Mouse (Mus musculus): ENCODE measurements around the gene Ctsa. TPM values are rescaled to one million over a fixed set of nuclear protein-coding genes. Genes with fewer than 3 reads are reported as not detected.
"Not testable (repeated sequence)": the region's sequence is repeated elsewhere in the genome, so short reads cannot be mapped to it uniquely, and the experiment has no call there.

Gene Ctsa
- polyA plus RNA-seq, 1 experiment: 200 TPM

GRCm38 (mm10) chr2:164791841-164792261, 40.8 kb upstream of the Ctsa start:
- no peaks in the 10 kb centered on the region for H3K4me1 ChIP-seq (ENCODE audit: control insufficient read depth, insufficient read depth, low read length)
- TF ChIP-seq CTCF (IDR thresholded peaks at IDR 0.05; ENCODE audit: extremely low read depth, insufficient read depth, low read length) (no peak), POLR2A (IDR thresholded peaks at IDR 0.05; ENCODE audit: extremely low read depth, insufficient read depth, low read length) (no peak)
- no peak overlapping the region for H3K4me3 ChIP-seq (ENCODE audit: insufficient read depth, low read length)
- no peak overlapping the region for H3K27ac ChIP-seq (ENCODE audit: insufficient read depth, low read length)

DNA sequence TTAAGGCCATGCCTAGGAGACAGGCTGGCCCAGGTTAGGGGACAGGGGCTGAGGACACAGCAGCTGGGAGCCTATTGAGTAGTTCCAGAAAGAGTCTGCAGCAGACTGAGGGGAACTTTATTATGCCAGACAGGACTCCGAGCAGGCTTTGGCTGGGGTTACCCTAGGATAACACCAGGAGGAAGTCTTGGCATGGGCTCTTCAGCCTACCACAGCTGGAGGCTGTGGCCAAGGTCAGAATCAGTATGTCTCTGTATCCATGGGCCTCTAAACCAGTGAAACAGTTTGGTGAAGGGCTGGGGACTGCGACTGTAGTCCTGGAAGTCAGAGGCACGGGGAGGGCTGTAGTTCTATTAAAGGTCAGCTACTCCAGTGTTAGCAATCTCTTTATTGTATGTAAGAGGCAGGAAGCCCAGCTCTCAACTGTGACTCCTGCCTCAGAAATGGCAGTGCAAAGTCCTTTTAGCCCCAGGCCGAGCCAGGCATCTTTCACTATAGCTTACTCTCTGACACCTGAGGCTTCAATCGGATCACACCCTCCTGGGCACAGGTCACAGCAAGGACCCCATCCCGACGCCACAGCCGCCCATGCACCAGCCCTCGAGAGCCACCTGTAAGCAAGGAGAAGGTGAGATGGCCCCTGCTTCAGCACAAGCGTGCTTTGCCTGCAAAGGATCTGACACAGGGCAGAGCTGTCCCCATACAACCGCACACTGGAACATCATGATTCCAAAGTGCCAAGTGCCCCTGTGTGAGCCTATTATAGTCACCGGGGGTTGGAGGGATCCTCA, 40.1 kb upstream of the Ctsa start:
- TF ChIP-seq POLR2A (IDR thresholded peaks at IDR 0.05; ENCODE audit: extremely low read depth, insufficient read depth, low read length): no peak
- no peak for TF ChIP-seq CTCF (IDR thresholded peaks at IDR 0.05; ENCODE audit: extremely low read depth, insufficient read depth, low read length)
- Histone ChIP-seq H3K27ac (ENCODE audit: insufficient read depth, low read length) (no peak overlapping the region), H3K4me3 (ENCODE audit: insufficient read depth, low read length) (no peak overlapping the region), H3K4me1 (ENCODE audit: control insufficient read depth, insufficient read depth, low read length) (no peaks in the 10 kb centered on the region)

- H3K4me1 ChIP-seq (ENCODE audit: control insufficient read depth, insufficient read depth, low read length): no peaks in the 10 kb centered on the region
- TF ChIP-seq POLR2A (IDR thresholded peaks at IDR 0.05; ENCODE audit: extremely low read depth, insufficient read depth, low read length) (no peak), CTCF (IDR thresholded peaks at IDR 0.05; ENCODE audit: extremely low read depth, insufficient read depth, low read length) (peak; percentile 58)
- H3K4me3 ChIP-seq (ENCODE audit: insufficient read depth, low read length): no peak overlapping the region
- H3K27ac ChIP-seq (ENCODE audit: insufficient read depth, low read length): no peak overlapping the region
These were observed 39.4 kb upstream of the Ctsa start for GRCm38 (mm10) chr2:164793236-164793635.

DNA sequence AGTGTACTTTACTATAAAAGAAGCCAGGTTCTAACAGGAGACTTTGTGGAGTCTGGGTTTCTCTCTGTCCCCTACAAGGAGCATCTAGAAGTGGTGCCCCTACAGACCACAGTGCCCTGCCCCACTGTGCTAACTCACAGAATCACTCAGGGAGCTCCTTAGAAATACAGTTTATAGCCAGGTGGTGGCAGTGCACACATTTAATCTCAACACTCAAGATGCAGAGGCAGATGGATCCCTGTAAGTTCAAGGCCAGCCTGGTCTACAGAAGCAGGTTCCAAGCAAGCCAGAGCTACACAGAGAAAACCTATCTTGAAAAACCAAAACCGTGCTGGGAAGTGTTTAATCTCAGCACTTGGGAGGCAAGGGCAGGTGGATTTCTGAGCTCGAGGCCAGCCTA, 38.9 kb upstream of the Ctsa start:
- Histone ChIP-seq H3K4me3 (ENCODE audit: insufficient read depth, low read length) (no peak overlapping the region), H3K4me1 (ENCODE audit: control insufficient read depth, insufficient read depth, low read length) (no peaks in the 10 kb centered on the region), H3K27ac (ENCODE audit: insufficient read depth, low read length) (no peak overlapping the region)
- TF ChIP-seq CTCF (IDR thresholded peaks at IDR 0.05; ENCODE audit: extremely low read depth, insufficient read depth, low read length): 0 out of 2 replicates have a peak, but pooled peaks have one; percentile 8
- no peak for TF ChIP-seq POLR2A (IDR thresholded peaks at IDR 0.05; ENCODE audit: extremely low read depth, insufficient read depth, low read length)

GRCm38 (mm10) chr2:164794293-164794692, 38.4 kb upstream of the Ctsa start:
- H3K4me1 ChIP-seq (ENCODE audit: control insufficient read depth, insufficient read depth, low read length): no peaks in the 10 kb centered on the region
- H3K27ac ChIP-seq (ENCODE audit: insufficient read depth, low read length): no peak overlapping the region
- TF ChIP-seq POLR2A (IDR thresholded peaks at IDR 0.05; ENCODE audit: extremely low read depth, insufficient read depth, low read length) (no peak), CTCF (IDR thresholded peaks at IDR 0.05; ENCODE audit: extremely low read depth, insufficient read depth, low read length) (peak; percentile 88)
- no peak overlapping the region for H3K4me3 ChIP-seq (ENCODE audit: insufficient read depth, low read length)

- no peak overlapping the region for H3K27ac ChIP-seq (ENCODE audit: insufficient read depth, low read length)
- no peak for TF ChIP-seq POLR2A (IDR thresholded peaks at IDR 0.05; ENCODE audit: extremely low read depth, insufficient read depth, low read length)
- TF ChIP-seq CTCF (IDR thresholded peaks at IDR 0.05; ENCODE audit: extremely low read depth, insufficient read depth, low read length): no peak
- H3K4me1 ChIP-seq (ENCODE audit: control insufficient read depth, insufficient read depth, low read length): no peaks in the 10 kb centered on the region
- H3K4me3 ChIP-seq (ENCODE audit: insufficient read depth, low read length): no peak overlapping the region
These were observed 36.8 kb upstream of the Ctsa start for GRCm38 (mm10) chr2:164795868-164796267.

- H3K4me3 ChIP-seq (ENCODE audit: insufficient read depth, low read length); H3K4me1 ChIP-seq (ENCODE audit: control insufficient read depth, insufficient read depth, low read length); H3K27ac ChIP-seq (ENCODE audit: insufficient read depth, low read length): not testable (repeated sequence)
These were observed 34.1 kb upstream of the Ctsa start for GRCm38 (mm10) chr2:164798554-164798953.

GRCm38 (mm10) chr2:164800252-164801004, 32.2 kb upstream of the Ctsa start:
- H3K4me1 ChIP-seq (ENCODE audit: control insufficient read depth, insufficient read depth, low read length): peaks cover 3% of the 10 kb centered on the region; the same call in 1 of the 2 replicates
- H3K27ac ChIP-seq (ENCODE audit: insufficient read depth, low read length): no peak overlapping the region
- TF ChIP-seq CTCF (IDR thresholded peaks at IDR 0.05; ENCODE audit: extremely low read depth, insufficient read depth, low read length) (no peak), POLR2A (IDR thresholded peaks at IDR 0.05; ENCODE audit: extremely low read depth, insufficient read depth, low read length) (no peak)
- no peak overlapping the region for H3K4me3 ChIP-seq (ENCODE audit: insufficient read depth, low read length)

DNA sequence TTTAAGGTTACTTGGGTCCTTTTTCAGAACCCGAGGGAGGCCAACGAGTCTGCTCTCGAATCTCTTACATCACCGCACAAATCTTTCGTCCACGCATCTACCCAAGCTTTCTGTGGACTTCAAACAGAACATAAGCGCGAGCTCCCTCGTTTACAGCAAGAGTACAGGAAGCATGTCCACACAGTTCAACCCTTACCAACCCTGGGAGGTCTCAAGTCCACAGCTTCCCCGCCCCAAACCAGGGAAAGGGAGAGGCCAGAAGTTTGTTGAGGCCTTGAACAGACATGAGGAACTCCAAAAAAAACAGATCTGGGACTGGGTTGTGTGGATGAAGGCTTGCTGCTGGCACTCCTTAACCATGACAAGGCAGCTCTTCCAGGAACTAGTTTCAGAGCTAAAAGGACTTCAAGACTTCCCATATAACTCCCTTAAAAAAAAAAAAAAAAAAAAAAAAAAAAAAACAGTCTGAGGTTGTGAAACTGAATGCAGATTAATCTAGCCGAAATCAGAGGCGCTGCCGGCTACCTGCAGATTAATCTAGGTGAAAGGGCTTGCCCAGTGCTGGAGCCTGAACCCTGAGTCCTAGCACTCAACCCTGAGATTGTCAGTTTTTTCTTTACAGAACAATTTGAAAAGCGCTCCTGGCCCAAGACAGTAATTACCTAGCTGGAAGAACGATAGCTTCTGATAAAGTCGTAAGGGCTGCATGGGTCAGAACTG, 29.3 kb upstream of the Ctsa start:
- peak overlapping the region; percentile 84; the same call in 1 of the 2 replicates for H3K4me3 ChIP-seq (ENCODE audit: insufficient read depth, low read length)
- H3K27ac ChIP-seq (ENCODE audit: insufficient read depth, low read length): no peak overlapping the region
- peaks cover 3% of the 10 kb centered on the region for H3K4me1 ChIP-seq (ENCODE audit: control insufficient read depth, insufficient read depth, low read length)
- TF ChIP-seq POLR2A (IDR thresholded peaks at IDR 0.05; ENCODE audit: extremely low read depth, insufficient read depth, low read length) (no peak), CTCF (IDR thresholded peaks at IDR 0.05; ENCODE audit: extremely low read depth, insufficient read depth, low read length) (no peak)

Data from cortical plate, adult 2 months (tissue).